Mouse (Mus musculus) lung, adult 2 months (tissue): ENCODE data around the gene Siah1b.

ENCODE experiments used
- CTCF ChIP-seq: fragments of 200-500 bp; IDR thresholded peaks from 2 replicates; pipeline ENCODE4 v1.5.1; 2011; ENCODE audit warnings: mild to moderate bottlenecking, low read length, control low read depth; ENCODE audit not compliant: insufficient read depth
- POLR2A ChIP-seq: fragments of 200-500 bp; IDR thresholded peaks from 2 replicates; pipeline ENCODE4 v1.6.1; 2011; ENCODE audit warnings: low read depth, mild to moderate bottlenecking, control low read depth, low read length, borderline replicate concordance; ENCODE audit errors: extremely low read depth

GRCm38 (mm10) chrX:164066185-164066584 is 10.1 kb downstream of the Siah1b start:
- TF ChIP-seq CTCF (peak; percentile 67), POLR2A (no peak)
